Mouse (Mus musculus): ENCODE measurements around the gene Mrps12. TPM values are rescaled to one million over a fixed set of nuclear protein-coding genes. Genes with fewer than 3 reads are reported as not detected.

Gene Mrps12
- 95.7 and 96.0 TPM in 2 replicates for polyA plus RNA-seq (2015; fragmentation: Nextera tagmentation; extraction: Ambion mirVana)

GRCm38 (mm10) chr7:28741709-28742438 is at the start of gene Mrps12, which contains the start of gene Sars2:
Mrps12 (minus strand) TSS chr7:28741820.
Sars2 (plus strand) TSS chr7:28741992.

GRCm38 (mm10) chr7:28788307-28789195 is 46.9 kb upstream of the Mrps12 start, which contains the start of gene Rinl:
Rinl (plus strand) TSS chr7:28788969.

GRCm38 (mm10) chr7:28767462-28767965 is 25.9 kb upstream of the Mrps12 start, which contains the start of gene Nfkbib:
Nfkbib (minus strand) TSS chr7:28767512.

GRCm38 (mm10) chr7:28766173-28766879 is 24.7 kb upstream of the Mrps12 start, which contains the start of gene Sirt2:
Sirt2 (plus strand) TSS chr7:28766735.

GRCm38 (mm10) chr7:28756079-28756478 is 14.5 kb upstream of the Mrps12 start, which contains the start of gene Ccer2:
Ccer2 (plus strand) TSS chr7:28756174.

GRCm38 (mm10) chr7:28716590-28717281 is 24.9 kb downstream of the Mrps12 start, which contains the start of gene Fbxo17:
Fbxo17 (plus strand) TSS chr7:28716804.

GRCm38 (mm10) chr7:28692545-28693320 is 48.9 kb downstream of the Mrps12 start, which contains the start of gene Fbxo27:
Fbxo27 (plus strand) TSS chr7:28692849.

Other genes with a start within 250 kb of the Mrps12 start
- not detected in 2 replicates for gene Ifnl2, start 231.4 kb downstream of the Mrps12 start, polyA plus RNA-seq (2015; fragmentation: Nextera tagmentation; extraction: Ambion mirVana)
- not detected in 2 replicates for gene Ifnl3, start 219.0 kb downstream of the Mrps12 start, polyA plus RNA-seq (2015; fragmentation: Nextera tagmentation; extraction: Ambion mirVana)
- 25.7 and 72.8 TPM in 2 replicates for gene Sycn, start 200.9 kb downstream of the Mrps12 start, polyA plus RNA-seq (2015; fragmentation: Nextera tagmentation; extraction: Ambion mirVana)
- not detected in 2 replicates for gene Nccrp1, start 194.6 kb downstream of the Mrps12 start, polyA plus RNA-seq (2015; fragmentation: Nextera tagmentation; extraction: Ambion mirVana)
- 6.6 and 8.0 TPM in 2 replicates for gene Samd4b, start 143.7 kb downstream of the Mrps12 start, polyA plus RNA-seq (2015; fragmentation: Nextera tagmentation; extraction: Ambion mirVana)
- 8.8 and 9.8 TPM in 2 replicates for gene Pak4, start 143.6 kb downstream of the Mrps12 start, polyA plus RNA-seq (2015; fragmentation: Nextera tagmentation; extraction: Ambion mirVana)
- gene Acp7, start 110.5 kb downstream of the Mrps12 start, polyA plus RNA-seq (2015; fragmentation: Nextera tagmentation; extraction: Ambion mirVana) = not detected in 2 replicates
- gene Fbxo27, start 49.0 kb downstream of the Mrps12 start, polyA plus RNA-seq (2015; fragmentation: Nextera tagmentation; extraction: Ambion mirVana) = 0.30 and 1.4 TPM in 2 replicates
- gene Fbxo17, start 25.0 kb downstream of the Mrps12 start, polyA plus RNA-seq (2015; fragmentation: Nextera tagmentation; extraction: Ambion mirVana) = 3.4 and 4.0 TPM in 2 replicates
- 12.4 and 13.7 TPM in 2 replicates for gene Sars2, start 172 bp upstream of the Mrps12 start, polyA plus RNA-seq (2015; fragmentation: Nextera tagmentation; extraction: Ambion mirVana)
- not detected in 2 replicates for gene Ccer2, start 14.4 kb upstream of the Mrps12 start, polyA plus RNA-seq (2015; fragmentation: Nextera tagmentation; extraction: Ambion mirVana)
- 32.7 and 34.8 TPM in 2 replicates for gene Sirt2, start 24.9 kb upstream of the Mrps12 start, polyA plus RNA-seq (2015; fragmentation: Nextera tagmentation; extraction: Ambion mirVana)
- gene Nfkbib, start 25.7 kb upstream of the Mrps12 start, polyA plus RNA-seq (2015; fragmentation: Nextera tagmentation; extraction: Ambion mirVana) = 29.1 and 31.6 TPM in 2 replicates
- 21.2 and 30.9 TPM in 2 replicates for gene Rinl, start 47.1 kb upstream of the Mrps12 start, polyA plus RNA-seq (2015; fragmentation: Nextera tagmentation; extraction: Ambion mirVana)
- 185 and 205 TPM in 2 replicates for gene Hnrnpl, start 66.7 kb upstream of the Mrps12 start, polyA plus RNA-seq (2015; fragmentation: Nextera tagmentation; extraction: Ambion mirVana)
- gene Ech1, start 83.4 kb upstream of the Mrps12 start, polyA plus RNA-seq (2015; fragmentation: Nextera tagmentation; extraction: Ambion mirVana) = 119 and 141 TPM in 2 replicates
- 9.9 and 12.8 TPM in 2 replicates for gene Lgals4, start 92.0 kb upstream of the Mrps12 start, polyA plus RNA-seq (2015; fragmentation: Nextera tagmentation; extraction: Ambion mirVana)
- gene Lgals7, start 122.0 kb upstream of the Mrps12 start, polyA plus RNA-seq (2015; fragmentation: Nextera tagmentation; extraction: Ambion mirVana) = 4.4 and 4.8 TPM in 2 replicates
- gene Capn12, start 139.6 kb upstream of the Mrps12 start, polyA plus RNA-seq (2015; fragmentation: Nextera tagmentation; extraction: Ambion mirVana) = 0.26 and 0.55 TPM in 2 replicates
- gene Actn4, start 220.5 kb upstream of the Mrps12 start, polyA plus RNA-seq (2015; fragmentation: Nextera tagmentation; extraction: Ambion mirVana) = 114 and 117 TPM in 2 replicates
- 346 and 382 TPM in 2 replicates for gene Eif3k, start 240.0 kb upstream of the Mrps12 start, polyA plus RNA-seq (2015; fragmentation: Nextera tagmentation; extraction: Ambion mirVana)
- 50.9 and 57.2 TPM in 2 replicates for gene Map4k1, start 240.2 kb upstream of the Mrps12 start, polyA plus RNA-seq (2015; fragmentation: Nextera tagmentation; extraction: Ambion mirVana)